Mouse (Mus musculus) c-Kit-positive CD71-positive TER-119-negative erythroid progenitor cells, embryonic 14.5 days (primary cell): ENCODE data around the gene Gm49361.

Experiments
- DNase-seq: peaks from one replicate; pipeline ENCODE4 v3.0.0-alpha.2; 2013; ENCODE audit warnings: low read depth

The Gm49361 gene

DNA sequence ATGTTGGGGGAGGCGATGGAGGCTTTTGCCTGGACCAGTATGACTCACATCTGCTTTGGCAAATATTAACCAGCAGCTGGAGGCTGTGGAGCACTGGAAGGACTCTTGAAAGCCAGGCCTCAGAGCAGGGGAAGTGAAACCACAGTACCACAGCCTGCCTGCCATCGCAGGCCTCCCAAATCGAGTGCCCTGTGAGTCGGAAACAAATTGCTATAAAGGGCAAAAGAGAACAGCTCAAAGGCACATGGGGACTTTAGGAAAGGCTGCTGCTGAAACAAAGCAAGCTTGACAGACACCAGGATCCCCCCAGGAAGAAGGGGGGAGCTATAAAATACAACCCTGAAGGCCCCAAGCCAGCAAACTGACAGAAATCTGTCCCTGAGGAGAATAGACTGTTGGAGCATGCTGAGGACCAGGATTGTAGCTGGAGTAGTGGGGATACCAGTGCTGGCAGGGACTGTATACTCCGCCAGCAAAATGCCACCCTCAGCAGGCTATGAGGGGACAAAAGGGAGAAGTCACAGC, 15.9 kb downstream of the Gm49361 start:
- no peak for DNase-seq

- no peak for DNase-seq
Observed at GRCm38 (mm10) chr14:57729364-57729763, 16.5 kb downstream of the Gm49361 start.

DNA sequence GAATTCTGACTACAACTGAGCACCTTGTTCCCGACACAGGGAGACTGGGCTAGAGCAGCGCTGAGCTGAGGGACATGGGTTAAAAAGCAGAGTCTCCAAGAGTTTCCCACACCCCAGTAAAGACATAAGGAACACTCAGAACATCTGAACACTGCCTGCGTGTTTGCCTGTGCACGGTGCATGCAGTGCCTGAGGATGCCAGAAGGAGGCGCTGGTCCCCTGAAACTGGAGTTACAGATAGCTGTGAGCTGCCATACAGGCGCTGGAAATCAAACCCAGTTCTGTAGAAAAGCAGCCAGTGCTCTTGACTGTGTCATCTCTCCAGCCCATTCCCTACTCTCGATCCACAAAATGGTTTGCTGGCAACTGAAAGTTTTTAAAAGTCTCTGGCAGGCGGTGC, 19.7 kb downstream of the Gm49361 start:
- DNase-seq, result no peak

- DNase-seq, result no peak
Observed at GRCm38 (mm10) chr14:57724473-57724872, 21.4 kb downstream of the Gm49361 start.

- no peak for DNase-seq
Observed at GRCm38 (mm10) chr14:57718245-57718644, 27.7 kb downstream of the Gm49361 start.

- no peak for DNase-seq
Observed at GRCm38 (mm10) chr14:57716601-57717245, 29.2 kb downstream of the Gm49361 start.

DNA sequence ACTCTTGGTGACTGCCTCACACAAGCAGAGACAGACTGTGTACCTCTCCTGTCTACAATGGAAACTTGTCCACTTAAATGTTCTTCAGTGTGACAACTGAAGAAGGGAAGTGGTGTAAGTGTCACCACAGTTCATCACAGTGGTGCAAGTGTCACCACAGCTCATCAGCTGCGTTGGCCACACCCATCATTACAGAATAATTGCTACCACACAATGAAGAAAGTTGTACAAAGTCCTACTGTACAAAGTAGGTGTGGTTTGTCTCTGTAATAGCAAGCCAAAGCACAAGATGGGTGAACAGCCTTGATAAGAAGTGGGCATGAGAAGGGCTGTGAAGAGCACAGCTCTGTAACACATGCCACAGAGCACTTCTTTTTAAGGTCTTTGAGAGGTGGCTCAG, 33.0 kb downstream of the Gm49361 start:
- DNase-seq, result peak; percentile 31

- DNase-seq, result no peak
Observed at GRCm38 (mm10) chr14:57711059-57711458, 34.8 kb downstream of the Gm49361 start.

DNA sequence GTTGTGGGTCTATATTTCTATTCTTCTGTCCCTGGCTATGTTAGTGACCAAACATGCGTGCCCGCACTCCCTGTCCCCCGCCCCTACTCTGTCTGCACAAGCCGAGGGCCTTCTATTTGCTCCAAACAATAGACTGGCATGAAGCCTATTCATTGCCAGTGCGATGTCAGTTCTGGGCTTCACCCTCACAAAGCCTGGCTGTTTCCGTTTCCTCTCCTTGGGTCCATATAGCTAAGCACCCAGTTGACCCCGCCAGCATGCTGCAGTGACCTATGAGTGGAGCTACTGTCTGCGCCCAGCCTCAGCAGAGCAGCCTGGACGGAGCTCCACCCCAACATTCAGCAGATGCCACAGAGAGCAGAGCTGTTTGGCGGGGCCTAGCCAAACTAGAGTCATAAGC, 36.7 kb downstream of the Gm49361 start:
- no peak for DNase-seq

- DNase-seq, result no peak
Observed at GRCm38 (mm10) chr14:57708580-57708979, 37.3 kb downstream of the Gm49361 start.

DNA sequence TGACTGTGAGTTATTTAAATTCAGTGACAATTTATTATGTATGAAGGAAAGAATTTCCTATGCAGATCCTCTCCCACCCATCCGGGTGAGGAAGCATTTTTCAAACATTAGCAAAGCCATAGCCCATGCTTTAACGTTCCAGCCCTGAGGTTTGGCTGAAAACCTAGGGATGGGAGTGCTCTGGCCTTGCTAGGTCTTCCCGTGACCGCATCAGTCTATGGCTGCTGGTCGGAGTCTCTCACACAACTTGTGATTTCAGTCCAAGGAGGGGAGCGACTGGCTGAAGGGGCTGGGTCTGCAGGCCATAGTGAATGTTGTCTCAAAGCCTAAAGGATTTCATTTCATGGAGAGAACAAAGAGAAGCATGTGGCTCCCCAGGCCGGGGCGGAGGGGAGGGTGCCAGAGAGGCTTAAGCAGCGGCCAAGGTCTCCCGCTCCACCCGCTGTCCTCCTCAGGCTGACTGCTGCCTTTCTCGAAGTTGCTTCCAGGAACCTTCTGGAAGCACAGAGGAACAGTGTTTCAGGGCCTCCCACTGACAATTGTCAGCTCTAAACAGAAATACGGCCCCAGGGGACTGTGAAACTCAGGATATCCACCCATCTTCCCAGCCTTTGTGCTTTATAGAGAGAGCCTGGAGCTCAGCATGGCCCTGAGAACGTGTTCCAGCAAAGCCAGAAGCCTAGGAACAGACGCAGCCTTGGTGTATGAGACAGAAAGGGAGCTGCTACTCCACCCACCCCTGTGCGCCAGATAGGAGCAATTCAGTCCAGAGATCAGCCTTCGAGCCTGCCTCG, 38.6 kb downstream of the Gm49361 start:
- DNase-seq, result no peak

DNA sequence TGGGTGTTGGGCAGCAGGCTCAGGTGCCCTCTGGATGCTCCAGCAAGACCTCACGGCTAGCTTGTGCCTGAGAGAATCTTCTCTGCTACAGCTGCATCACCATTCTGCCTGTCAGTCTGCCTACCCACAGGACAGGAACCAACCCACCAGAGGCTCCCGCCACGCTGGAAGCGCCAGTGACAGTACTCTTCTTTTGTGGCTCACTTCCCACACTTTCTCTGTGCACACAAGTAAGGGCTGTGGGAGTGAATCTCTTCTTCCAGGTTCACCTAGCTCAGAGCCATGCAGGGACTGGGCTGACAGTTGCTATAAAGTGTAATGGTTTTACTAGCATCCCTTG, 39.2 kb downstream of the Gm49361 start:
- no peak for DNase-seq

DNA sequence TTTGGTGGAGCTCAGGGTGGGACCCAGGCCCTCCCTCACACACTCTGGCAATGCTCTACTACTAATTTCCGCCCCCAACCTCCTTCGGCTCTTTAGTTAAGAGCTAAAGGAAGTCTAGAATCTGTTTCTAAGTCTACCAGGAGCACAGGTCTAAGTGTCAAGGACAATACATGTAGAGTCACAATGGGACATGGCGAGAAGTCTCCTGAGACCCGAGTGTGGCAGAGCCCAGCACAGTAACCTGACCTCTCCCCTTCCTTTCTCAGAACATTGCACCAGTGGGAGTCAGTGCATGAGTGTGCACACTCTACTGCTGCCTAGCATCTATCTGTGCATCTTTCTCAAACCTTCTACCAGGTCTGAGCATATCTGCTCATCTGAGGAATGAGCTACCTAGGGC, 40.1 kb downstream of the Gm49361 start:
- no peak for DNase-seq

DNA sequence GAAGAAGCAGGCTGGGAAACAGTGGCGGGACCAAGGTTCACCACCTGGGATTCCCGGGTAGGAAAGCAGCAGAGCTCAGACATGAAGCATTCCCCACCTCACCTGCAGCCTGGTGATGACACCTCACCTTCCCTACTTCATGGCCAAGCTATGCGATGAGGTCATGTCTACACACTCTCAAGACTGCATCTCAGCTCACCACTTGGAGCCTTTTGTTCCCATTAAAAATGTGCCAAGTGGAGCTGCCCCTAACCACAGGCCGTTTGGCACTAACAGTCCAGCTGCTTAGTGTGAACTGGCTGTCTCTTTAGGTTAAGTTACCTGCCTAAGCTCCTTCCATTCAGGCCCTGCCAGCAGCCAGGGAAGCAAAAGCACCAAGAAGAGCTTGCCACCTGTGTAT, 40.8 kb downstream of the Gm49361 start:
- no peak for DNase-seq

GRCm38 (mm10) chr14:57701915-57702477, 43.9 kb downstream of the Gm49361 start:
- no peak for DNase-seq

GRCm38 (mm10) chr14:57699461-57699970, 46.4 kb downstream of the Gm49361 start:
- no peak for DNase-seq

GRCm38 (mm10) chr14:57699016-57699415, 46.9 kb downstream of the Gm49361 start:
- DNase-seq, result no peak

- no peak for DNase-seq
Observed at GRCm38 (mm10) chr14:57696066-57696465, 49.8 kb downstream of the Gm49361 start.

DNA sequence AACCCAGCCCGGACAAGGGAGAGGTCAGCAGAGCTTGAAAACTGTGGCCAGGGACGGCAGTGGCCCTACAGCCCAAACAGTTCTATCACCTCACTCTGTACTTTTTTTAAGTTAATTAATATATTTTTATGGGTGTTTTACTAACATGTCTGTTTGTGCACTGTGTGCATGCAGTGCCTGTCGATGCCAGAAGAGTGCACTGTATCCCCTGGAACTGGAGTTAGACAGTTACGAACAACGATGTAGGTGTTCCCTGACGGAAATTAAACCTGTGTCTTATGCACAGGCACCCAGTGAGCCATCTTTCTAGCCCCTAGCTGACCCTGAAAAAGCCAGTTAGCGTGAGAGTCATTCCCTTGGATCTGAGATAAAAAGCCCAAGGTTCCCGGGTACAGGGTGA, 50.4 kb downstream of the Gm49361 start:
- no peak for DNase-seq

DNA sequence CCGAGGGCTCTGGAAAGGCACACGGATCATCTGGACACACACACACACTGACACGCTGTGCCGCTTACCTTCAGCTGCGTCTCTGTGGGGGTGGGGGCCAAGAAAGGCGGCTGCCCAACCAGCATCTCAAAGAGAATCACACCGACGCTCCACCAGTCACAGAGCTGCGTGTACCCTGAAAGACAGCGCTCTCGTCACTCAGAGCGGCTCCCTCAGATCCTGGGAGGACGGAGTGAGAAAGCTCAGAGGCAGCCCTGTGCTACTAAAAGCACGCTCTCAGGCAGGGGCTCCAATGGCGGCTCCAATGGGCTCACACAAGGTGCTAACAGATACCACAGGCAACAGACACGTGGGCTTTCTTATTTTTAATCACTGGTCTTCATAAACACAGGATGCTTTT, 51.7 kb downstream of the Gm49361 start:
- no peak for DNase-seq

DNA sequence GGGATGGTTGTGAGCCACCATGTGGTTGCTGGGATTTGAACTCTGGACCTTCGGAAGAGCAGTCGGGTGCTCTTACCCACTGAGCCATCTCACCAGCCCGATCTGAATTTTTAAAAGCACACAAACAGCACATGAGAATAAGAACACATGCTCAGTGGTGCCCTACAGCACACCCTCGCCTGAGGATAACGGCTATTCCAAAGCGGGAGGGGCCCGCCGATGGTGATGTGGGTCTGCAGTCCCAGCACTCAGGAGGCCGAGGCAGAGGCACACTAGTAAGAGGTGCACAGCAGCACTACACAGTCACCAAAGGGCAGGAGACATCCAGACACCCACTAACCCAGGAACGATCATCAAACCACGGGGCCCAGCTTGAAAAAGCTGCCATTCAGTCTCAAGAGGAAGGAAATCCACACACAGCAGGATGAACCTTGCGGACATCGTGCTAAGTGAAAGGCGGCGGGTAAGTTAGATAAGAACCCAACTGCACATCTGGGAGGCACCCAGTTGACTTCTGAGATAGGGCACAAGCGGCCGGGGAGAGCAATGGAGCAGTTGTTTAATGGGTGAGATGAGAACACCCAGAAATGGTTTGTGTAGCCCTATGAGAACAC, 53.3 kb downstream of the Gm49361 start:
- DNase-seq, result peak; percentile 80

- DNase-seq, result no peak
Observed at GRCm38 (mm10) chr14:57691316-57691715, 54.6 kb downstream of the Gm49361 start.

DNA sequence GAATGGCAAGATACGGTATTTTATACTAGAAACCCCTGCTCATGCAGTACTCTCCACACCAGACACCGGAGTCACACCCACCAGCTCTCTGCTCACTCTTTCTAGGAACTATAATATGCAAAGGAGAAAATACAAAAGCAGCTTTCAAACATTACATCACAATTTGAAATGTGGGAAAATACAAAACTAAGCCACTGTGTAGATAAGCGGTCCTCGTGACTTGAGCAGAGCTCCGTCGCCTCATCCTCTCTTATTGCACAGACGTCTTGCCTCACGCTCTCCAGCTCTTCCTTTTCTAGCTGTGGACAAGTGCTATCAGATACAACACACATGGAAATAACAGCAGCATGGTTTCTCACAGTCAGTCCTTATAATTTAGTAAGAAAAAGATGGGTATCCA, 55.2 kb downstream of the Gm49361 start:
- DNase-seq, result peak; percentile 54
